Mouse (Mus musculus): ENCODE results near the gene Gnmt. TPM values are rescaled to one million over a fixed set of nuclear protein-coding genes. Genes with fewer than 3 reads are reported as not detected.

The Gnmt gene
- polyA plus RNA-seq, 1 experiment from 2014 or later = 0.95 TPM

- 92% methylated on average over 5 of the region's 5 CpGs for WGBS
- no peak for ATAC-seq (replicated peaks)
These were observed 29.7 kb downstream of the Gnmt start for GRCm38 (mm10) chr17:46699245-46699644.

GRCm38 (mm10) chr17:46698515-46698914 is 30.5 kb downstream of the Gnmt start:
- no peaks in the 10 kb centered on the region for H3K27me3 ChIP-seq
- 93% methylated on average over 6 of the region's 6 CpGs for WGBS
- ATAC-seq (replicated peaks) = no peak
- H3K9me3 ChIP-seq = no peaks in the 10 kb centered on the region
- no peak overlapping the region for H3K4me2 ChIP-seq (replicated peaks)
- peaks cover 8% of the 10 kb centered on the region; the same call in 1 of the 2 replicates for H3K36me3 ChIP-seq
- no peak overlapping the region for H3K4me3 ChIP-seq
- no peak overlapping the region for H3K27ac ChIP-seq (replicated peaks)
- no peak overlapping the region for H3K9ac ChIP-seq (replicated peaks)
- peaks cover 26% of the 10 kb centered on the region for H3K4me1 ChIP-seq

More at GRCm38 (mm10) chr17:46699245-46699644, 29.7 kb downstream of the Gnmt start:
- peaks cover 32% of the 10 kb centered on the region for H3K4me1 ChIP-seq
- peaks cover 8% of the 10 kb centered on the region; the same call in 1 of the 2 replicates for H3K36me3 ChIP-seq
- H3K27ac ChIP-seq (replicated peaks) = no peak overlapping the region
- H3K4me3 ChIP-seq = no peak overlapping the region
- H3K9ac ChIP-seq (replicated peaks) = no peak overlapping the region
- no peak overlapping the region for H3K4me2 ChIP-seq (replicated peaks)
- no peaks in the 10 kb centered on the region for H3K27me3 ChIP-seq
- H3K9me3 ChIP-seq = no peaks in the 10 kb centered on the region

GRCm38 (mm10) chr17:46694517-46695063 is 34.4 kb downstream of the Gnmt start:
- H3K4me3 ChIP-seq = no peak overlapping the region
- ATAC-seq (replicated peaks) = no peak
- H3K27me3 ChIP-seq = no peaks in the 10 kb centered on the region
- no peak overlapping the region for H3K27ac ChIP-seq (replicated peaks)
- WGBS = 78% methylated on average over 1 of the region's 1 CpGs
- H3K9me3 ChIP-seq = no peaks in the 10 kb centered on the region
- no peaks in the 10 kb centered on the region for H3K4me1 ChIP-seq
- no peak overlapping the region for H3K4me2 ChIP-seq (replicated peaks)
- H3K9ac ChIP-seq (replicated peaks) = no peak overlapping the region
- H3K36me3 ChIP-seq = peaks cover 8% of the 10 kb centered on the region; the same call in 1 of the 2 replicates

- no peak overlapping the region for H3K9ac ChIP-seq (replicated peaks)
- no peak overlapping the region for H3K4me3 ChIP-seq
- WGBS = 97% methylated on average over 2 of the region's 2 CpGs
- no peak for ATAC-seq (replicated peaks)
- H3K36me3 ChIP-seq = peaks cover 11% of the 10 kb centered on the region; the same call in 1 of the 2 replicates
- H3K4me2 ChIP-seq (replicated peaks) = no peak overlapping the region
- no peaks in the 10 kb centered on the region for H3K9me3 ChIP-seq
- H3K4me1 ChIP-seq = no peaks in the 10 kb centered on the region
- no peaks in the 10 kb centered on the region for H3K27me3 ChIP-seq
- H3K27ac ChIP-seq (replicated peaks) = no peak overlapping the region
These were observed 37.6 kb downstream of the Gnmt start for GRCm38 (mm10) chr17:46691390-46691789.

GRCm38 (mm10) chr17:46690665-46691064 is 38.3 kb downstream of the Gnmt start:
- Histone ChIP-seq H3K27me3 (no peaks in the 10 kb centered on the region), H3K9me3 (no peaks in the 10 kb centered on the region), H3K4me2 (replicated peaks) (no peak overlapping the region), H3K27ac (replicated peaks) (no peak overlapping the region), H3K9ac (replicated peaks) (no peak overlapping the region), H3K36me3 (peaks cover 18% of the 10 kb centered on the region), H3K4me1 (no peaks in the 10 kb centered on the region), H3K4me3 (no peak overlapping the region)
- no peak for ATAC-seq (replicated peaks)
- 96% methylated on average over 12 of the region's 12 CpGs for WGBS

- 93% methylated on average over 6 of the region's 6 CpGs for WGBS
- Histone ChIP-seq H3K36me3 (peaks cover 49% of the 10 kb centered on the region), H3K27ac (replicated peaks) (no peak overlapping the region)
These were observed 43.1 kb downstream of the Gnmt start for GRCm38 (mm10) chr17:46685913-46686312.

GRCm38 (mm10) chr17:46682654-46683389 is 46.1 kb downstream of the Gnmt start:
- no peak overlapping the region for H3K4me3 ChIP-seq
- no peak for ATAC-seq (replicated peaks)
- no peak overlapping the region for H3K9ac ChIP-seq (replicated peaks)
- no peak overlapping the region for H3K4me2 ChIP-seq (replicated peaks)
- H3K36me3 ChIP-seq = peaks cover 52% of the 10 kb centered on the region
- no peaks in the 10 kb centered on the region for H3K27me3 ChIP-seq
- H3K27ac ChIP-seq (replicated peaks) = no peak overlapping the region
- WGBS = 79% methylated on average over 16 of the region's 16 CpGs
- H3K9me3 ChIP-seq = no peaks in the 10 kb centered on the region
- H3K4me1 ChIP-seq = peaks cover 26% of the 10 kb centered on the region

More at GRCm38 (mm10) chr17:46685913-46686312, 43.1 kb downstream of the Gnmt start:
- Histone ChIP-seq H3K27me3 (no peaks in the 10 kb centered on the region), H3K4me1 (peaks cover 8% of the 10 kb centered on the region), H3K9ac (replicated peaks) (no peak overlapping the region), H3K9me3 (no peaks in the 10 kb centered on the region), H3K4me2 (replicated peaks) (no peak overlapping the region), H3K4me3 (no peak overlapping the region)
- no peak for ATAC-seq (replicated peaks)

GRCm38 (mm10) chr17:46681466-46682118 is 47.4 kb downstream of the Gnmt start:
- Histone ChIP-seq H3K27ac (replicated peaks) (peak overlapping the region; percentile 65; the same call in 1 of the 2 replicates), H3K4me3 (peak overlapping the region; percentile 99), H3K9ac (replicated peaks) (peak overlapping the region; percentile 53), H3K27me3 (no peaks in the 10 kb centered on the region), H3K9me3 (no peaks in the 10 kb centered on the region), H3K36me3 (peaks cover 52% of the 10 kb centered on the region), H3K4me2 (replicated peaks) (peak overlapping the region; percentile 87), H3K4me1 (peaks cover 26% of the 10 kb centered on the region)
- WGBS = 27% methylated on average over 12 of the region's 12 CpGs
- peak; percentile 6; the same call in 1 of the 2 replicates for ATAC-seq (replicated peaks)

- Histone ChIP-seq H3K36me3 (peaks cover 52% of the 10 kb centered on the region), H3K9ac (replicated peaks) (peak within 1 kb of the TSS; percentile 80), H3K27me3 (no peaks in the 10 kb centered on the region), H3K4me3 (peak within 1 kb of the TSS; percentile 99), H3K4me1 (peaks cover 26% of the 10 kb centered on the region), H3K4me2 (replicated peaks) (peak within 1 kb of the TSS; percentile 87), H3K27ac (replicated peaks) (peak within 1 kb of the TSS; percentile 94), H3K9me3 (no peaks in the 10 kb centered on the region)
- peak; percentile 97 for ATAC-seq (replicated peaks)
- under 1% methylated on average over 49 of the region's 49 CpGs for WGBS
These were observed 48.1 kb downstream of the Gnmt start, which contains the start of gene Klhdc3 for GRCm38 (mm10) chr17:46680760-46681373. Gene Klhdc3 (minus strand): TSS chr17:46680914.

GRCm38 (mm10) chr17:46679843-46680759 is 48.9 kb downstream of the Gnmt start:
- H3K4me1 ChIP-seq = peaks cover 26% of the 10 kb centered on the region

GRCm38 (mm10) chr17:46678911-46679310 is 50.1 kb downstream of the Gnmt start:
- Histone ChIP-seq H3K9me3 (no peaks in the 10 kb centered on the region), H3K36me3 (peaks cover 44% of the 10 kb centered on the region), H3K4me2 (replicated peaks) (peak overlapping the region; percentile 62; the same call in 1 of the 2 replicates), H3K4me3 (peak overlapping the region; percentile 99; the same call in 1 of the 2 replicates), H3K27me3 (no peaks in the 10 kb centered on the region), H3K27ac (replicated peaks) (no peak overlapping the region), H3K4me1 (peaks cover 34% of the 10 kb centered on the region), H3K9ac (replicated peaks) (peak overlapping the region; percentile 80; the same call in 1 of the 2 replicates)
- no peak for ATAC-seq (replicated peaks)
- WGBS = 68% methylated on average over 9 of the region's 9 CpGs

More at GRCm38 (mm10) chr17:46679843-46680759, 48.9 kb downstream of the Gnmt start:
- Histone ChIP-seq H3K36me3 (peaks cover 52% of the 10 kb centered on the region), H3K9me3 (no peaks in the 10 kb centered on the region), H3K27me3 (no peaks in the 10 kb centered on the region), H3K4me3 (peak overlapping the region; percentile 99), H3K27ac (replicated peaks) (peak overlapping the region; percentile 94), H3K4me2 (replicated peaks) (peak overlapping the region; percentile 62), H3K9ac (replicated peaks) (peak overlapping the region; percentile 80)
- ATAC-seq (replicated peaks) = peak; percentile 14
- under 1% methylated on average over 34 of the region's 34 CpGs for WGBS

All from forebrain, embryonic 15.5 days (tissue).